Mouse (Mus musculus) small intestine, adult 2 months (tissue): ENCODE measurements around the gene Tor1aip2.

Experiments
- CTCF ChIP-seq: fragments of 200-500 bp; IDR thresholded peaks from 2 replicates; pipeline ENCODE4 v1.5.1; 2012; ENCODE audit warnings: low read depth, mild to moderate bottlenecking, control low read depth, inconsistent platforms, low read length, moderate library complexity, mixed read lengths; ENCODE audit not compliant: insufficient replicate concordance, insufficient read length; ENCODE audit errors: extremely low read depth
- POLR2A ChIP-seq: fragments of 200-500 bp; IDR thresholded peaks from 2 replicates; pipeline ENCODE4 v1.6.1; 2012; ENCODE audit warnings: low read depth, mild to moderate bottlenecking, control low read depth, inconsistent platforms, low read length, moderate library complexity

GRCm38 (mm10) chr1:155995612-155996011, 39.6 kb upstream of the Tor1aip2 start:
- no peak for TF ChIP-seq POLR2A
- TF ChIP-seq CTCF, result no peak
